Mouse (Mus musculus) liver, adult (tissue): Measurements from ENCODE around the gene Ttc6.

Source experiments
- GATA4 ChIP-seq: IDR thresholded peaks from 2 replicates; pipeline ENCODE4 v1.6.1; 2014; ENCODE audit warnings: mild to moderate bottlenecking, low read length; ENCODE audit not compliant: insufficient replicate concordance

Gene Ttc6

GRCm38 (mm10) chr12:57552286-57552685 lies 11.6 kb upstream of the Ttc6 start:
- no peak for TF ChIP-seq GATA4

DNA sequence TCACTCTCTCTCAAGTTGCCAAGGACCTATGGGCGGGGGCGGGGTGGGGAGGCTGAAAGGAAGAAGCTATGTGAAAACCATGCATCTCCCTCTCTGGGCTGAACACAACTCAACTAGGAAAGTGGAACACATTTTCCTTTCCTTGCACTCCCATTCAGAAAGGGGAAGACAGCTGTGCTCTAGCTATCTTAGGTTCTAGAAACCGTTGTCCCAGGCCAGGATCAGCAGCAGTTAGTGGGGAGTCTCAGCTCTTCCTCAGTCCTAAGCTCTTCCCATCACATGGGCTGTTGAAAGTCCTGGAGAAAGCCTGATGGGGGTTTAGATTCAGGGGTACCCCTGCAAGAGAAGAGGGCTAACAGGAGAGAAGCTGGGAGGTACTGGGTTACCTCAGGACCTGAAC lies 9.8 kb upstream of the Ttc6 start:
- no peak for TF ChIP-seq GATA4

- no peak for TF ChIP-seq GATA4
Observed at GRCm38 (mm10) chr12:57571773-57572172, 7.9 kb downstream of the Ttc6 start.

GRCm38 (mm10) chr12:57572415-57572814 lies 8.5 kb downstream of the Ttc6 start:
- no peak for TF ChIP-seq GATA4

GRCm38 (mm10) chr12:57575931-57576628 lies 12.2 kb downstream of the Ttc6 start:
- no peak for TF ChIP-seq GATA4

- no peak for TF ChIP-seq GATA4
Observed at GRCm38 (mm10) chr12:57607624-57608023, 43.7 kb downstream of the Ttc6 start.

- no peak for TF ChIP-seq GATA4
Observed at GRCm38 (mm10) chr12:57615137-57615536, 51.2 kb downstream of the Ttc6 start.

GRCm38 (mm10) chr12:57622030-57622429 lies 58.1 kb downstream of the Ttc6 start:
- TF ChIP-seq GATA4, result no peak

DNA sequence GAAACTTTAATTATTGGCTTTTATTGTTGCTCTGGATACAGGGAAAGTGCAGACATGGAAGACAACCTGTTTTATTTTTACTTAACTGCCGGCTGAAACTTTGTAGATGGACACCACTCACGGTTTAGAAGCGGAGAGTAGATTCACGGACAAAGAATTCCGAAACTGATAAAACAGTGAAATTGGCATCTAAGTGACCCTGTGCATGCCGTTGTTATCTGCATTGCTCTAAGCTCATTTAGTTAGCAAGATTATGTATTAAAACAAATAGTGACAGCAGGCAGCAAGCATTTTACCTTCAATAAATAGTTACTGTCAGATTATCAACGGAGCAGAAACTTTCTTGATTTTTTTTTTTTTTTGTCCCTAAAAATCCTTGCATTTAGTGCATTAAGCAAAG lies 59.4 kb downstream of the Ttc6 start:
- TF ChIP-seq GATA4, result no peak

GRCm38 (mm10) chr12:57624011-57624608 lies 60.2 kb downstream of the Ttc6 start:
- no peak for TF ChIP-seq GATA4

DNA sequence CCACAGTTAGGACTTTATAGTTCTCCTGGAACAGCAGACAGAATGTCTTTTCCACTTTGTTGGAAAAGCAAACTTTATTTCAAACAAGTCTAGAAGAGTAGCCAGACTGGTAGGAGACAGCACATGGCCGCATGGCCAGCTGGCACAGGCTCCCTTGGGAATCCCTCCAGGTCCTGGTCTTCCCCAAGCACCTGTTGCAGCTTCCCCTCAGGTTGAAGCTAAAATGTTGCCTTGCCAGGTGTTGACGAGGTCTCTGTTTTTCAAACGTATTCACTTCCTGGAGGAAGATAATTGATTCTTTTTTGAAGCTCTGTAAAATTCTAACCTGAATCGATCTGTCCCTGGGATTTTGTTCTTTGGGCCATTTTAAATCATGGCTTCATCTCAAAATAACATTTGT lies 86.1 kb downstream of the Ttc6 start:
- TF ChIP-seq GATA4, result no peak

DNA sequence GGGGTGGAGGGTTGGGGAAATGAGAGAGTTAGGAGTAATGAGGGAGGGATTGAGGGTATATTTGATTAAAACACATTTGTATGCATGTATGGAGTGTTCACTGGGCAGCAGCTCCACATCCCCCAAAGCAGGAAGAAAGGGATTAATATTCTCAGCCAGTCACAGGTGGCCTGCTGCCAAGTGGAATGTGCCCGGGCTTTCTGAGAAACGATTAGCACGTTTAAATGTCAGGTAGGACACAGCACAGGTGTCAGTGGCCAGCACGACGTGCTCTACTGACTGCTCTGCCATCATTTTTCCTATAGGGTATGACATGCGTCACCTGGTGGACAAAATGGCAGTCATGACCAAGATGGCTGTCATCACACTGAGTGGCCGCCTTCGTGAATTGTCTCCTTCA lies 86.8 kb downstream of the Ttc6 start:
- no peak for TF ChIP-seq GATA4

GRCm38 (mm10) chr12:57662986-57663674 lies 99.2 kb downstream of the Ttc6 start:
- no peak for TF ChIP-seq GATA4

DNA sequence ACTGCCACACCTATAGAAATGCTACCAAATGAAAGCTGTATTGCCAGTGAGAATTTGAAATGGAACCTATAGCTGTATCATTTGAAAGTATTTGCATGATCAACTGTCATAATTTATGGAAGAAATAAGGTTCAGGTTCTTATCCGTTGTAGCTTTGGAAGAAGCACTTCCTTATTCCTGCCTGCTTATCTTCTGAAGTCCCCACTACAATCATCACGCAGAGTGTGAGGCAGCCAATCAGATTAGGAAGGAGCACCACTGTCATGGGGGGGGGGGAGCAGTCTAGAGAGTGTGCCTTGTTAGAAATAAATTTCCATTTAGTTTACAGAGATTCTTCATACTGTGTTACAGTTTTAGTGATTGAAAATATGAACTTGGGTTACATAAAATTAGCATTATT lies 108.5 kb downstream of the Ttc6 start:
- TF ChIP-seq GATA4, result no peak

GRCm38 (mm10) chr12:57684967-57685423 lies 121.1 kb downstream of the Ttc6 start:
- no peak for TF ChIP-seq GATA4

- no peak for TF ChIP-seq GATA4
Observed at GRCm38 (mm10) chr12:57709966-57710365, 146.1 kb downstream of the Ttc6 start.
